Mouse (Mus musculus) embryonic facial prominence, embryonic 11.5 days (tissue): ENCODE measurements at regions not wholly inside any gene's neighbourhood (a gene's known extent, or its start where the extent isn't known, plus 50 kb on each side); places are given as distances from the start of the nearest gene placed in this dataset.

ENCODE experiments used
- ATAC-seq: fragments of 200-750 bp; cut with Nextera tagmentation; replicated peaks from 2 replicates; pipeline ENCODE4 v1.8.0; 2017; ENCODE audit warnings: low read depth; ENCODE audit not compliant: insufficient number of reproducible peaks, low FRiP score, low TSS enrichment
- DNase-seq: peaks from one replicate; pipeline ENCODE4 v3.0.0-alpha.2; 2015; ENCODE audit warnings: low spot score
- H3K27ac ChIP-seq: fragments of 300-500 bp; sonication (generic); replicated peaks from 2 replicates; pipeline ENCODE4 v1.5.1; 2014; ENCODE audit warnings: mild to moderate bottlenecking, low read depth, low read length, control low read depth
- H3K27me3 ChIP-seq: fragments of 300-500 bp; sonication (generic); 2 replicates; pipeline ENCODE4 v1.6.1; 2014; ENCODE audit warnings: mild to moderate bottlenecking, low read length, moderate library complexity, mixed read lengths; ENCODE audit not compliant: control insufficient read depth, insufficient read depth
- H3K36me3 ChIP-seq: fragments of 300-500 bp; sonication (generic); replicated peaks from 2 replicates; pipeline ENCODE4 v1.6.1; 2014; ENCODE audit warnings: low read depth, mild to moderate bottlenecking, low read length, moderate library complexity, mixed read lengths; ENCODE audit not compliant: control insufficient read depth, insufficient read depth
- H3K4me1 ChIP-seq: fragments of 300-500 bp; sonication (generic); 2 replicates; pipeline ENCODE4 v1.6.1; 2014; ENCODE audit warnings: low read length, mixed read lengths; ENCODE audit not compliant: control insufficient read depth, insufficient read depth
- H3K4me2 ChIP-seq: fragments of 300-500 bp; sonication (generic); 2 replicates; pipeline ENCODE4 v1.6.1; 2014; ENCODE audit warnings: low read depth, mild to moderate bottlenecking, control low read depth, low read length, moderate library complexity
- H3K4me3 ChIP-seq: fragments of 300-500 bp; sonication (generic); 2 replicates; pipeline ENCODE4 v1.5.1; 2014; ENCODE audit warnings: low read depth, low read length, control low read depth
- H3K9ac ChIP-seq: fragments of 300-500 bp; sonication (generic); replicated peaks from 2 replicates; pipeline ENCODE4 v1.6.1; 2014; ENCODE audit warnings: mild to moderate bottlenecking, control low read depth, low read length
- H3K9me3 ChIP-seq: fragments of 300-500 bp; sonication (generic); replicated peaks from 2 replicates; pipeline ENCODE4 v1.6.1; 2016; ENCODE audit warnings: mild to moderate bottlenecking, low read length, inconsistent platforms, mixed read lengths; ENCODE audit not compliant: control insufficient read depth
- WGBS: fragments of 180-500 bp; shearing (Covaris S2); extraction: QIAGEN DNeasy Blood & Tissue Kit; methylation state at CpG from one replicate; pipeline ENCODE4 v1.1.7; 2014; 5-methylcytosine and 5-hydroxymethylcytosine counted together

DNA sequence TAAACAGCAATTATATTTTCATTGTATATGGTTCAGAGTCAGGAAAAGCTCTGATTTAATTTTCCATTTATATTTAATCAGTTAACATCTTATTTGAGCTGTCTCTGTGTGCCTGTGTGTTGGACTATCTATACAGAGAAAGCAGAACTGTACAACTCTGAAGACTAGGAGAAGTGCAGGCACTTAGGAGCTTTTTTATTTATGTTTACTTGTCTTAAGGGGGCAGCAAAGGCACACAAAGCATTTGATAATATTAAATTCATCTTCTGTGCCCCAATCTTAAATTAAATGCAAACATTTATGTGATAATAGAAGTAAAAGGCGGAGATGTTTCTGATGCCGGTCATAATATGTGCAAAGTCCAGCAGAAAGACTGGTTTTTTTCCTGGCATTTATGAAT is 751.3 kb upstream of the Nudt12 start:
- Histone ChIP-seq H3K27me3 (no peaks in the 10 kb centered on the region), H3K9me3 (no peaks in the 10 kb centered on the region), H3K27ac (no peak overlapping the region), H3K4me2 (no peak overlapping the region), H3K36me3 (no peaks in the 10 kb centered on the region), H3K9ac (no peak overlapping the region), H3K4me3 (no peak overlapping the region), H3K4me1 (no peaks in the 10 kb centered on the region)
- 92% methylated on average over 2 of the region's 2 CpGs for WGBS
- ATAC-seq (no peak), DNase-seq (no peak)

DNA sequence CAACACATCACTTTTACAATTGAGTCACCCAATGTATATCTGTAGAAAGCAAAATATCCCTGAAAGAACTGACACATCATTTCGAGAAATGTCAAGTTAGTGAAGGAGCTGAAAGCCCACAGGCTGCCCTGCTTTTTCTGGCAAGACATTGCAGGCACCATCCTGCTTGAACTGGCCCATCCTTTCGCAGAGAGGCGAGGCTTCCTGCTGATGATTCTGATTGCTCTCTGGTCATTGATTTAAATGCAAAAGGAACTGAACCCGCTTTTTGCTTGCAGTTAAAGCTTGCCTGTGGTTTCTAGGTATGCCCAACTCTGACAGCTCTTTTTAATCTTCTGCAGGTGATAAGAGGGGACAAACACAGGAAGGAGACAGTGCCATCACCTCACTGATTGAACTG is 748.9 kb upstream of the Nudt12 start:
- no peaks in the 10 kb centered on the region for H3K36me3 ChIP-seq
- WGBS, result 31% methylated on average over 4 of the region's 4 CpGs
- no peak overlapping the region for H3K9ac ChIP-seq
- ATAC-seq, result no peak
- no peaks in the 10 kb centered on the region for H3K27me3 ChIP-seq
- H3K27ac ChIP-seq, result no peak overlapping the region
- no peaks in the 10 kb centered on the region for H3K9me3 ChIP-seq
- no peak overlapping the region for H3K4me2 ChIP-seq
- no peak for DNase-seq
- no peak overlapping the region for H3K4me3 ChIP-seq
- H3K4me1 ChIP-seq, result no peaks in the 10 kb centered on the region

DNA sequence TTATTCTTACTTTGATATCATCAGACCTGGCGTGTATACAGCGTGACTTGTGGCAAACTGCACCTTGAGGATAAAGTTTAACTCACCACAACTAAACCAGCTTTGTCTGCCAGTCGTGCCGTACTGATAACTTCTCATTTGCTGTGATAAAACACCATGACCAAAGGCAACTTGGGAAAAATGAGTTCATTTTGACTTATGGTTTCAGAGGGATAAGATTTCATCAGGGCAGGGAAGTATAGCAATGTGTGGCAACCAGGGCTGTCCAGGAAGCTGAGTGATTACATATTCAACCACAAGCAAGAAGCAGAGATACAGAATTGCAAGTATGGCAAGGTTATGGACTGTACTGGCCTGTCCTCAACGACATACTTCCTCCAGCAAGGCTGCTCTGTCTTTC is 747.7 kb upstream of the Nudt12 start:
- H3K9me3 ChIP-seq, result no peaks in the 10 kb centered on the region
- ATAC-seq (no peak), DNase-seq (no peak)
- H3K9ac ChIP-seq, result no peak overlapping the region
- H3K4me3 ChIP-seq, result no peak overlapping the region
- no peaks in the 10 kb centered on the region for H3K36me3 ChIP-seq
- H3K27ac ChIP-seq, result no peak overlapping the region
- no peaks in the 10 kb centered on the region for H3K4me1 ChIP-seq
- H3K27me3 ChIP-seq, result no peaks in the 10 kb centered on the region
- WGBS, result 88% methylated on average over 5 of the region's 5 CpGs
- H3K4me2 ChIP-seq, result no peak overlapping the region

DNA sequence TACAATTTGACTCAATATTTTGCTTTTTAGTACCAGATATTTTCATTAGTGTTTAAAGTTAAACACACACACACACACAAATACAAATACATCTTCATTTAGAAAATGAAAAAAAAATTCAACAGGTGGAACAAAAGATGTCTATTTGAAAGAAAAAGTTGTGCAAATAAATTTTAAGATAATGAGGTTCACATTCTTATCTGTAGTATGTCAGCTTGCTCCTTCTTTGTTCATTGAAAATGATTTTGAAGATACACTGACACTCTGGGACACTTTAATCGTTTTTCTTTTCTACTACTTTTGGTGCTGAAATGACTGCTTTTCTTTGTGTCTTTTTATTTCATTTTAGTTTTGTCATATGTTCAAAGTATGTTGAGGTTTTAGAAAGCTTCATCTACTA is 732.9 kb upstream of the Nudt12 start:
- ATAC-seq (no peak), DNase-seq (no peak)
- Histone ChIP-seq H3K9ac (no peak overlapping the region), H3K9me3 (no peaks in the 10 kb centered on the region), H3K36me3 (no peaks in the 10 kb centered on the region), H3K4me2 (no peak overlapping the region), H3K4me3 (no peak overlapping the region), H3K27me3 (no peaks in the 10 kb centered on the region), H3K4me1 (no peaks in the 10 kb centered on the region), H3K27ac (no peak overlapping the region)
- 79% methylated on average over 1 of the region's 1 CpGs for WGBS
